Mouse (Mus musculus): ENCODE results near the gene Ptma.
"Not testable (repeated sequence)": the region's sequence is repeated elsewhere in the genome, so short reads cannot be mapped to it uniquely, and the experiment has no call there.

Ptma gene

DNA sequence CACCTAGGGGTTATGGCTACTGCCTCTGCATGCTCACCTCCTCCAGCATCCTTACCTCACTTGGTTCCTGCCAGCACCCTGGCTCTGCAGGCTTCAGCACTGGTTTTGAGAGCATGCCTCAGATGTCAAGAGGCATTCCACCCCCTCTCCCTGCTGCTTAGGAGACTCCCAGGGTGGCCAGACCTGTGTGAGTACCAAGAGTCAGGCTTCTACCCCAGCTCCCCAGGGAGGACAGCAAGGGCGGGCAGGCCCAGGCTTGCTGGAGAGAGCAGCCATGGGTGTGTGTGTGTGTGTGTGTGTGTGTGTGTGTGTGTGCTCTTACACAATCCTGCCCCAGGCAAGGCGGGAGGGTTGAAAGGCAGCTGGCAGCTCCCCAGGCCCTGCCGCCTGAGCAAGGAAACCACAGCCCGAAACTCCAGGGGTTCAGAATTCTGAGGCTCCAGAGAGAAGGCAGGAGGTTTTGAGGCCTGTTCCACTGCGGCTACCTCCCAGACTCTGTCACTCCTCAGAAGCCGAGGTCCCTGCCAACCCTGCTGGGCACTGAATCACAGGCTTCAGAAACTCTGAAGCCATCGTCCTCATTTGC is 4.1 kb upstream of the Ptma start:
- no peak for DNase-seq

DNA sequence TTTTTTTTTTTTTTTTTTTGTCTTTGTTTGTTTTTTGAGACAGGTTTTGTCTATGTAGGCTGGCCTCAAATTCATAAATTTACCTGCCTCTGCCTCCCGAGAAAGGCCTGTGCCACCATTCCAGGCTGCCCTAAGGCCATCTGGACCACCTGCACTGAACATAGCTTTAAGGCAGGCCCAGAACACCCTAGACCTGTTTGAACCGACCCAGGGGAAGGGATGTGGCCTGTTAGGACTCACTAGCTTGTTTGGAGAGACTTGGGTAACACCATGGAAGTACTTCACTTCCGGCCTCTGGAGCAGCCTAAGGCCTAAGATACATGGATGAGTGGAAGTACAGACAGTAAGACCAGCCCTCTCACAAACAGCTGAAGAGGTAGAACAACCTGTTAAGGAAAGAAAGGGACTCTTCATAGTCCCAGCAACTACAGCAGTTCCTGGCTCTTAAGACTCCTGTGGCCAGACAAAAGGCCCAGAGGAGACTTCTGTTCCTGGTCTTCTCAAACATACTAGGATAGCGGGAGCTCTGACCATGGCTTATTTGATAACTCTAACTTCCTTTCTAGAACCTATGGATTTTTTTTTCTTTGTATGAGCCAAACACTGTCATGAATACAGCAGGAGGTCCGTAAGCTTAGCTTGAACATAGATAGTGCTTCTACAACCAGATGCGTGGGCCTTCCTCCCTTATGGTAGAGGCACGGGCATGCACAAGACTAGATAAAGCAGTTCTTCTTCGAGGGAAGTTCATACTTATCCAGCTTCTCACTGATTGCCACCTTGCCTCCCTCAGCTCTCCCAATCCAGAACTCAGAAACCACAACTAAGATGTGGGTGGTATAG is 2.5 kb upstream of the Ptma start:
- no peak for DNase-seq

DNA sequence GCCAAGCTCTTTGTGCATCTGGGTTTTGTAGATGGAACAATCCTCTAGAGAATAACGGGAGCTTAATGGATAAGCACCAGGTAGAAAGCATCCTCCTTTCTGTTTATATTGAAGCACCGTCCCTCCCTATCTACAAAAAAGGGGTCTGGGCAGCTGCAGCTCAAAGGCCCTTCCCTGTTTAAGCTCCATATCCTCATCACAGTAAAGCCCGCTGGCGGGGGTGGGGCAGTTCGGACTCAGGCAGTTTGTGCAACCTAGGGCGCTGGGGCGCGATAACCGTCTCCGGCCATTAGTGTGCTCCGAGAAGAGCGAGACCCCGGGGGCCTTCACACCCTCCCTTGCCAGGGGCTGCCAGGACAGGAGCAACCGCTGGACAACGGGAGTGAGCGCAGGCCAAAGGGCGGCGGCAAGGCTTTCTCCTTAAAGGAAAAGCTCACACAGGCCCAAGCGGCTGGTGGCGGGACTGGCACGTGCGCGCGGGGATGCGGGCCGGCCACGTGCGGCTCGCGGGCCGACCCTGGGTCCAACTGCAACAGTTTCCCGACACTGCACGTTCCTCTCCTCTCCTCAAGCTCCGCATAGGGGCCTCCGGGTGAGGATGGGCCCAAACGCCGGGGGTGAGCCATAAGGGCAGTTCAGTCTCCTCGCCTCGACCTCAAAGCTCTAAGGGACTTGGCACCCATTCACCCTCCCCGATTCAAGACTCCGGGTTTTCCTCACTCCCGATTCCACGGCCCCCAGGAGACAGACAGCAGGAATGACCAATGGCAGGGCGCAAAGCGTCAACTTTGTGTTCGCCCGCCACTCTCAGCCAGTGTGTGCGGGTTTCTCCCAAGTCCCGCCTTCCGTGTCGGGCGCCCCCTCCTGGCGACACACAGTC is 1.7 kb upstream of the Ptma start:
- peak; percentile 100 for DNase-seq

DNA sequence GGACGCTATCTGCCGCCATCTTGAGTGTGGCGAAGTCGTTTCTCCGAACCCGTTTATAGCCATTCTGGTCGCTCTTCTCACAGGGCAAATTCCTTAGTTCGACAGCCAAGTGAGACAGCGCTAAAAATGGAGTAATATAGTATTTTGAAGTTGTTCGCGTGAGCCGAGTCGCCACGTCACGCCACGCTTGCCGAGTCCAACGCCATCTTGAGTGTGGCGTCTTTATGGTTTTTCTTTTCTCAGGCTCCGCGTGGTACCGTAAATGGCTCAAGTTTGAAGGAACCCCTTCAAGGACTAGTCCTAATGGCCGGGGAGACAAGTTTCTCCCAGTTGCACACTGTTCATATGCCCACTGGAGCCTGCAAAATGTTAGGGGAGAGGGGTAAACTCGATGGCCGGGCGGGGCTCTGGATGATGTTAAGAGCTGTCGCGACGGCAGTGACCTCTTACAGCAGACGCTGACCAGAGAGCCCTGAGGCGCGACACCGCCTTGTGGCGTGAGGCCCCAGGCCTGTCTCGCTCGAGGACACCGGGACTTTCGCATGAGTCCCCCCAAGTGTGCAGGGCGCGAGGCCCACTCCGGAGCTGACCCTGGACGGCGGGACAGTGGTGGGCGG is 919 bp upstream of the Ptma start:
- peak; percentile 93 for DNase-seq

DNA sequence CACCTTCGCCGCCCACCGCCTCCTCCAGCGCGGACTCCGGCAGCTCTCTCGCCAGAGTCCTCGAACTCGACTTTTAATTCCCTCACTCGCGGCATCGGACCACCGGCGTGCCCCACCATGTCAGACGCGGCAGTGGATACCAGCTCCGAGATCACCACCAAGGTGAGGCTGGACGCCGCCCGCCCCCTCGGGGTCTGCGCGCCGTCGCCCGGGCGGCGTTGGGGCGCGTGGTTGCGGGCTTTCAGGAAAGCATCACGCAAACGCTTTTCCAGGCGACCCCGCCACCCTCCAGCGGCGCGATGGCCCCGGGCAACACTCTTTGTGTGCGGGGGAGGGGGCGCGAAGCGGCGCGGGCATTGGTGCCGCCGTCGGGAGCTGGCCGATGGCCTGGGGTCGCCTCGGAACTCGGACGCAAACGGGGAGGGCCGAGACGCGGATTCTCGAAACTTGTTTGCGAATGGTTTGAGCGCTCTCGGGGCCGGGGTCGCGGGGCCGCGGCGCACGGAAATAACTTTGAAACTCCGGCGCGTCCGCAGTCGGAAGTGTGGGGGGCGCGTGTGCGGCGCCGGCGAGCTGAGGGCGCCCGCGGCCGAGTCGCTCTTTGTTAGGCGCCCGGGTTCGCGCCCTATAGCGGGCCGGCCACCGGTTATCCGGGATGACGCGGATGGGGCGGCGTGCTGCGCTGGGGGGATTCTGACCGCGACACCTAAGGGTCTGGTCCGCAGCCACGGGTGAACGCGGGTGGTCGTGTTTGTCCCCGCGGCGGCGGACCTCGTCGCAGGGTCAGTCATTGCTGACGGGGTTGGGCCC is 468 bp downstream of the Ptma start:
- DNase-seq, result no peak

DNA sequence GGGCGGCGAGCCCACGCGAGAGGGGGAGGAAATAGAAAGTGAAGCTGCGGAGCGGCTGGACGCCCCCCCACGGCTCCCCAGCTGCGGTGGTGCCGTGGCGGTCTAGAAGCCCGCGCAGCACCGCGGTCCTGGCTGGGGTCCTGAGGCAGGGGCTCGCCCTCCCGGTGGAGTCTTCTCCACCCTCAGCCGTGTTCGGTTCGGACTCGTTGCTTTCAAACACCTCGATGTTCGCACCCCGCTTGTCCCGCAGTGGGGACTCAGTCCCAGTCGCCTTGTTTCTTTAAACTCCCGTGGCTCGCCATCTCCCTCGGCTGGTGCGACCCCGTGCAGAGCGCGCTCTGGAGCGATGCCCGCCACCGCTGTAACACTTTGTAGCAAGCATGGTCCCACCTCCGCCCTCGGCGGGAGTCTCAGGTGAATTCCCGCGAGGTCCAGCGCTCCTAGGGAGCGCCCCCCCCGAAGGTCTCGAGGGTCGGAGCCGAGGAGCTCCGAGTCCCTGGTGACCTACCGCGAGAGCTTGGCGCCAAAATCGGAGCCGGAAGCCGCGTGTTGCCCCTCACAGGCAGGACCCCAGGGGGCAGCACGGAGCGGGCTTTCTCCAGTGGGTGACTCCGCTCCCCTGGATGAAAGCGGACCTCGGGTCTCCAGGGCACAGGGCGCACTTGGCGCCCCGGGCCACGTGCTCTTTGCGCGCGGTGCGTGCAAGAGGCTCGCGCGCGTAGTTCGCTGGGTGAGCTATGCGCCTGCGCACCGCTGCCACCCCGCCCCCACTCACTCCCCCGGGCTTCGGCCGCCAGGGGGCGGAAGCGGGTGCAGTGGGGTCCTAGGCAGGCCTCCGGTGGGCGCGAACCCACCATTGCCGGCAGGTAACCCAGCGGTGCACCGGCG is 1.3 kb downstream of the Ptma start:
- DNase-seq, result peak; percentile 93

DNA sequence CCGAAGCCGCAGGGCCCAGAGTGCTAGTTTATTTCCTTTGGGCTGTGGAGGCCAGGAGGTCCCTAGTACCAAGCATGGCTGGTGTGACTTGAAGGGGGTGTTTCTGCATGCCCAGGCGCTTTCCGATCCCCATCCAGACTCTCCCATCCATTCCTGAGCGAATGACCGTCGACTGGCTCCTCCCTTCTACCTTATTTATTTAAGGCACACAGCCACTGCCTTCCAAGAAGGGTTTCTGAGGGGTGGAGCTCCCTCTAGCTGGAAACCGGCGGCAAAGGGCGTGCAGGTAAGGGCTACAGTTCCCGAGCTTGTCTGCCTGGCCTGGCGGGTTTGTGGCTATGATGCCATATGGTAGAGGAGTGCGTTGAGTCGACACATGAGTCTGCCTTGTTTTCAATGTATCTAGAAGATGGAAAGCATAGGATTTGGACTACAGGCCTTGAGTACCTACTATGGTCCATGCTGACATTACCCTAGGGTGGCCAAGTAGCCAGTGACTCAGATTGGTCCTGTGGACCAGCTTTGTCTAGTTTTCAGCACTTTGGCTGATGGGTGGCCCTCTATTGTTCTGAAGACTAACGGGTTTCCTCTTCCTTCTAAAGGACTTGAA is 2.1 kb downstream of the Ptma start:
- no peak for DNase-seq

DNA sequence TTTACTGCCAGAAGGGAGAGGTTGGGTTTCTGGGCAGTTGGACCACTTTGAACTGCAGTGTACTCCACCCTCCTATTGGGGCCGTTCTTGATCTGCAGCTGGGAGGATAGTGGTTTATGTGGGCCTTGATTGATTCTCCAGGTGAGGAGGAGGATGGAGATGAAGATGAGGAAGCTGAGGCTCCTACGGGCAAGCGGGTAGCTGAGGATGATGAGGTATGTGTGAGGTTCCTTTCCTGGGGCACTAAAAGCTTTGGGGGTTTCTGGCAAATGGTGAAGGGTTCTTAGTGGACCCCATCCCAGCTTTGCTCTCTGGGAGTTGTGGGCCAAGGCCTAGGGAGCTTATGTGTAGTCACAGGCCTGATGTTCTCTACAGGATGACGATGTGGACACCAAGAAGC is 3.1 kb downstream of the Ptma start:
- DNase-seq, result no peak

DNA sequence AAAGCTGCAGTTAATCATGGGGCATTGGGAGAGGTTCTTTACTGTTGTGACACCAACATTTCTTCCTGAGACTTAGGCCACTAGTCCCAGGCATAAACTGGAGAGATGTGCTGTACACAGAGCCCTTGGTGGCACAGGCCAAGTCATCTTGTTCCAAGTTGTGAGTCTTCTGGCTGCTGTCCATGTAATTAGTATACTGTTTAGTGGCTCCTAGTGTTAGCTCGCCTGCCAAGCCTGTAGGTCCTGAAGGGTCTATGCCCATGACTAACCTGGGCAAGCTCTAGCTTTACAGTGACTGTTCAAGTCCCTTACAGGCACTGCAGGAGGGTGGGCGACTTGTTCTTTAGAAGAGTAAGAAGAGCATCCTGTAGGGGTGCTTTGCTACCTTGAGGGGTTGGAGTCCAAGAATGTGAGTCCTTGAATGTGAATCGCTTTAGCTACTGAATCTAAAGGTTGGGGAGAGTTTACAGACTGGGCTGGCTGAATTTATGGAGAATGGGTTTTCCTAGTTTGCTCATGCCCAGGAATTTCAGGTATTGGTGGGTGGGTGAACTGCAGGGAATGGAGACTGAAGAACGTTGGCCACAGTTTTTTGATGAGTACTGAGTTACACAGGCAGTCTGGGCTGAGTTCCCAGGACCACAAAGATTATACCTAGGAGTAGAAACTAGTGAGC is 4.5 kb downstream of the Ptma start:
- no peak for DNase-seq

DNA sequence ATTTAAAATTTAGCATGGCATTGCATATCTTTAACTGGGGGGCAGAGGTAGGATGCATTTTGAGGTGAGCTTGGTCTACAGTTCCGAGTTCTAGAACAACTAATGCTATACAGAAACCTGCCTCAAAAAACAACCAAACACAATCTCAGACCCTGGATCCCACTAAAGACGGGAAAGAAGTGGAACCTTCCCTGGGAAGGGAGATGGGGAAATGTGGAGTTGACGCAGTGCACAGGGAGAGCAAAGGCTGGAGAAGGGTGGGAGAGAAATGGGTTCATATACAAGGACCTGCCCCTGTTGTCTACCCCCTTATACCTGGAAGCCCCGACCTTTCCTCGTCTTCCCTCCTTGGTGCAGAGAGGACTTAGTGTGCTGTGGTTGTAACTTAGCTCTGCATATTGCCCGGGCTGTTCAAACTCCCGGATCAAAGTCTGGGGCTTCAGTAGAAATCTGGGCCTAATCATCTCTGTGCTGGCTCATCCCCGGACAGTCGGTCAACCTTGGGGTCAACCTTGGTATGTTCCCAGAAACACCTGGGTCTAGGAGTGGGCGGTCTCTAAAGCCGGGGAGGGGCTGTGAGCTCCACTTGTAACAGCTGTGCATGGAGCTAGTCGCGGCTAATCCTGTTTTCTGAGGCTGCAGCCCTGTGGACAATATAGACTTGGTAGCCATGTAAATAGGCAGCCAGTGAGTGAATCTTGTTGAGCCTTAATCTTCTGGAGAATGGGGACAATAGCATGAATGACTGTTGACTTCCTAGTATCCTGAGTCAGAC is 5.2 kb downstream of the Ptma start:
- DNase-seq, result peak; percentile 81

GRCm38 (mm10) chr1:86532362-86533051 is 6.0 kb downstream of the Ptma start:
- DNase-seq, result peak; percentile 95

- DNase-seq, result peak; percentile 58
Observed at GRCm38 (mm10) chr1:86533411-86534130, 7.0 kb downstream of the Ptma start.

DNA sequence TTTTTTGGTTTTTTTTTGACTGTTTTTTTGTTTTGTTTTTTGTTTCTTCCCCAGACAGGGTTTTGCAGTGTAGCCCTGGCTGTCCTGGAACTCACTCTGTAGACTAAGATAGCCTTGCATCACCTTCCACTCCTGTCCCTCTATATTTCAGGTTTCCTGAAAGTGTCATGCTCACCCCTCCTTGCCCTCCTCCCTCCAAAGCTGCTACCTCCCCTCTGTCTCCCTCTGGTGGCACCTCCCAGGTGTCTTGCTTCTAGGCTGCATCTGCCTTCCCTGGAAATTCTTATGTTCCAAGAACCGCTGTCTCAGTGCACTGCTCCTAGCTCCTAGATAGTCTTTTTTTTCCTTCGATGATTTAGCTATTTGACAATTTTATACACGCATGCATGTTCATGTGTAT is 11.9 kb downstream of the Ptma start:
- DNase-seq, result peak; percentile 49

- DNase-seq, result not testable (repeated sequence)
Observed at GRCm38 (mm10) chr1:86539583-86539982, 13.1 kb downstream of the Ptma start.

DNA sequence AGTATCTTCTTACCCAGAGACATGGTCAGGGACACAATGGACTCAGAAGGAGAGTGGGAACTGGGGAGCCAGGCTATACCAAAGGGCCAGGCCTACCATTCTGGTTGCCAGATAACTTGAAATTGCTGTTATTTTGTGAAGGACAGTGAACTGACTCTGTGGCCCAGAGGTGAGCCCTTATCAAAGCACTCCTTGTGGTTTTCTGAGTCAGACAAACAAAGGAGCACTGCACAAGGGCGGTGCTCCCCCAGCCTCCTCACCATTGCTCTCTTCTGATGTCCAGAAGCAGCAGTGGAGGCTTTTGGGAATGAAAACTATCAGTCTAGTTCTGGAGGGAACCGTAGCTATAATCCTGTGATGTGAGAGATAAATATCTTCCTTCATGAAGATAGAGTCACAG is 16.1 kb downstream of the Ptma start:
- DNase-seq, result no peak

- DNase-seq, result no peak
Observed at GRCm38 (mm10) chr1:86546797-86547196, 20.3 kb downstream of the Ptma start.

DNA sequence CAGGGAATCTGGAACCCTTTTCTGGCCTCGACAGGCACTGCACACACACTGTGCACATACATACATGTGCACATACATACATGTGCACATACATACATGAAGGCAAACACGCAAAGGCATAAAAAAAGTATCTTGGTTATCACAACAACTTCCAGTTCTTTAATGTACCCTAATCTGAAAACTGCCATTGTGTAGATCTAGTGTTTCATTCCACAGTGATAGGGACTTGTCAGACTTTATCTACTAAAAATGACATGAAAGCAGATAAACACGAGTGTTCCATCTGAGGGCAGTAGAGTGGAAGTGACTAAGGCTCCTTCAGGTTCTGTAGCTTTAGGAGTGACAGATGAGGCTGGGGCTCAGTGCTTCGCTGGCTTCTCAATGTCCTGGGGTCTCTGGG is 24.8 kb downstream of the Ptma start:
- no peak for DNase-seq

DNA sequence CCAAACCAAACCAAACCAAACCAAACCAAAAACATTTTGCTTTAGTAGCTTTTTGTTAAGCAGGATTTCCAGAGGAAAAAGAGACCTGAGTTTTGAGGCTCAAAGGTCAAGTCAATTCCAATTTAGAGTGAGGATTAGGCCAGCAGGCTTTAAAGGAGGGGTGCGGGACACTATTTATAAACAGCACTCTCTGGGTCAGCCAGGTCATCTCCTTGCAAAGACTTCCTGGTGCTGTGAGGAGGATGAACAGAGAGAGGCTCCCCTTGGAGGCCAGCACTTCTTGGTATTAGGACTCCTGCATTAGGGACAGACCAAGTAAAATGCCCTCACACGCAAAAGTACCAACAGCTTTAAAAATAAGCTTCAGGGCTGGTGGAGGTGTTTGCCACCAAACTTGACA is 25.4 kb downstream of the Ptma start:
- no peak for DNase-seq
